Mouse (Mus musculus): ENCODE measurements around the gene Cyb561d2. TPM values are rescaled to one million over a fixed set of nuclear protein-coding genes. Genes with fewer than 3 reads are reported as not detected.
A peak's percentile ranks its signal among the peaks of the same experiment; 100 is the strongest.

The Cyb561d2 gene
- polyA plus RNA-seq, 1 experiment from 2014 or later: 22.9 TPM

DNA sequence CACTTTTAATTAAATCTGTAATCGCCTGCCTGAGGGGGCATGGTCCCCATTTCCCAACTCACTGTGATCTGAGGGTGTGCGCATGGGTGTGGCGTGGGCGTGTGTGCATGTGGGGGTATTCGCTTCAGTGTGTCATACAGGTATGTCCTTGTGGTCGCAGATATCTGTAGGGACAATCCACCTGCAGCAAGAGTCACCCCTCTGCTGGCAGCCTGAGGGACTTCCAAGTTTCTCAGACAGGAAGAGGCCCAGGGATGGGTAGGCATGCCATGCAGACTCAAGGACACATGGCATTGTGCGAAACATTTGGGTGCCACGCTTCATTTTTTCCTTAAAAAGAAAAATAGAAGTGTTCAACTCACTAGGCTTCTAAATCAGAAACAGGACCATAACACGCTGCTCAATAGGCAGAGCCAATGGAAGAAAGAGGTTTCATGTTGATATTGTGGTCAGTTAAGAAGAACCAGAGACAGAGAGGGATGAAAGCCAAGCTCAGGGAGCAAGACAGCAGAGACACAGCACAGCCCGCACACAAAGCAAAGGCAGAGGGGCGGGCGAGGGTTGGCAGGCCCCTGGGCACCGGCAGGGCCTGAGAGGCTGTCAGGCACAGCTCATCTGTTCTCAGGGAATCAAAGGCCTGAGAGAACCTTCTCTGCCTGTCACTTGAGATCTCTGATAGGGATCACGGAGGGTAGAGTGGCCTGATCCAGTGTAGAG is 31.5 kb downstream of the Cyb561d2 start:
- WGBS: 75% methylated on average over 14 of the region's 14 CpGs
- Histone ChIP-seq H3K4me1 (ENCODE audit: insufficient read depth) (no peaks in the 10 kb centered on the region), H3K4me3 (ENCODE audit: low read depth, low read length) (no peak overlapping the region), H3K27ac (ENCODE audit: low read depth) (no peak overlapping the region), H3K4me2 (no peak overlapping the region), H3K36me3 (ENCODE audit: insufficient read depth) (no peaks in the 10 kb centered on the region), H3K27me3 (ENCODE audit: insufficient read depth, low read length) (no peaks in the 10 kb centered on the region), H3K9me3 (ENCODE audit: low read depth, low read length) (no peaks in the 10 kb centered on the region), H3K9ac (no peak overlapping the region)
- no peak for ATAC-seq (ENCODE audit: insufficient read depth)
- 0 out of 2 replicates have a peak, but pooled peaks have one; percentile 3 for TF ChIP-seq CTCF (IDR thresholded peaks at IDR 0.05; ENCODE audit: low read depth)
- DNase-seq: no peak

DNA sequence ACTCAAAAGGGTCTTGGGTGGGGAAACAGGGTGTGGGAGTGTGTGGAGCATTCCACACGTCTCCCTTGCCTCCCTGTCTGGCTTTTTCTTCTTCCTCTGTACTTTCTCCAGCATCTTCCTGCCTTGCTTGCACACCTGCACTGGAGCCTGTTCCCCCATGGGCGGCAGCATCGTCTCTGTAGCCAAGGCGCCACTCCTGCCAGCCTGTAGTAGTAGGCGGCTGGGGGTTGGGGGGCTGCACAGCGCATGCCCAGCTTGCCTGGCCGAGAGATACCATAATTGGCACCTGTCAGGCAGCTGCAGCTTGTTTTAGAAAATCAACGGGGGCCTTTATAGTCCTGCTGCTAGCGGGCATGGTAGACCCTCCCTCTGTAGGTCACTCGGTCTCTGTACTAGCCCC is 33.7 kb downstream of the Cyb561d2 start:
- H3K4me1 ChIP-seq (ENCODE audit: insufficient read depth): 0 out of 2 replicates have a peak, but pooled peaks cover 3% of the 10 kb centered on the region
- no peaks in the 10 kb centered on the region for H3K36me3 ChIP-seq (ENCODE audit: insufficient read depth)
- no peak for TF ChIP-seq CTCF (IDR thresholded peaks at IDR 0.05; ENCODE audit: low read depth)
- H3K27ac ChIP-seq (ENCODE audit: low read depth): no peak overlapping the region
- DNase-seq: no peak
- H3K4me3 ChIP-seq (ENCODE audit: low read depth, low read length): no peak overlapping the region
- no peak overlapping the region for H3K9ac ChIP-seq
- 59% methylated on average over 10 of the region's 10 CpGs for WGBS
- no peaks in the 10 kb centered on the region; the same call in 1 of the 2 replicates for H3K27me3 ChIP-seq (ENCODE audit: insufficient read depth, low read length)
- no peak for ATAC-seq (ENCODE audit: insufficient read depth)
- H3K9me3 ChIP-seq (ENCODE audit: low read depth, low read length): no peaks in the 10 kb centered on the region
- no peak overlapping the region for H3K4me2 ChIP-seq

DNA sequence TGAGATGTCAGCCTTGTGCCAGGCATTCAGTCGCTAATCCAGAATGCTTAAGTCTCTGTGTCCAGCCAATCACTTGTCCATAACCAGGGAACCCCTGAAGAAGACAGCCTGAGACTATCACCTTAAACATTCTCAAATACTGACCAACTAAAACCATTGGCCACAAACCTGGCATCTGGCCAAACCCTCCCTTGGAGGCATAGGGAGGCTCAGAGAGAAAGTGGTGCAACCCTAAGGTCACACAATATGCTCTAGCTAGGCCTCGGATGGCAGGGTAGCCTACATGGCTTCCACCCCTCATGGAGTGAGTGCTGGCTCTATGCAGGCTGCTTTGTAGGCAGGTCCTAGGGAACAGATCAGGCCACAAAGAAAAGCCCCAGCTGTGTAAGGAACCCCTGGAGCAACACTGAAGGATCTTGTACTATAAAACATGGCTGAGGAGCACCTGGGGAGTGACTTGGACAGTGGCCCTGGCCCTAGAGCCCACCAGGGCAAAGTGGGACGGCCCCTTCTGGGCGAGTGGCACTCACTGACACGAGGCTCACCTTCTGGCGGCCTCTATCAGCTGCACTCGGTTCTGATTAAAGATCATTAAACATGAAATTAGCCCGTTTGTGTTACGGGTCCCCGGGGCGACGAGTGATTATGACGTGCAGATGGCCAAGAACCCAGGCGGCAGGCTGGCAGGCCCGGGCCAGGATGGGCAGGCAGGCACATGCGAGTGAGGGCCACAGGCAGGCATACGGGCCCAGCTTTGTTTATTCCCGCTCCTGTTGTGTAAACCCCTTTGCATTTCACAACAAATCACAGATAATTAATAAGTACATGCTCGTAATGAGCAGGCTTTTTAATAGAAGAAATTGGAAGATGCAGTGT is 37.1 kb downstream of the Cyb561d2 start:
- Histone ChIP-seq H3K27ac (ENCODE audit: low read depth) (no peak overlapping the region), H3K36me3 (ENCODE audit: insufficient read depth) (no peaks in the 10 kb centered on the region), H3K27me3 (ENCODE audit: insufficient read depth, low read length) (no peaks in the 10 kb centered on the region; the same call in 1 of the 2 replicates), H3K4me1 (ENCODE audit: insufficient read depth) (0 out of 2 replicates have a peak, but pooled peaks cover 3% of the 10 kb centered on the region), H3K9me3 (ENCODE audit: low read depth, low read length) (no peaks in the 10 kb centered on the region), H3K9ac (no peak overlapping the region), H3K4me3 (ENCODE audit: low read depth, low read length) (no peak overlapping the region), H3K4me2 (no peak overlapping the region)
- WGBS: 62% methylated on average over 19 of the region's 19 CpGs
- ATAC-seq (ENCODE audit: insufficient read depth): no peak
- peak; percentile 18 for DNase-seq
- TF ChIP-seq CTCF (IDR thresholded peaks at IDR 0.05; ENCODE audit: low read depth): no peak

DNA sequence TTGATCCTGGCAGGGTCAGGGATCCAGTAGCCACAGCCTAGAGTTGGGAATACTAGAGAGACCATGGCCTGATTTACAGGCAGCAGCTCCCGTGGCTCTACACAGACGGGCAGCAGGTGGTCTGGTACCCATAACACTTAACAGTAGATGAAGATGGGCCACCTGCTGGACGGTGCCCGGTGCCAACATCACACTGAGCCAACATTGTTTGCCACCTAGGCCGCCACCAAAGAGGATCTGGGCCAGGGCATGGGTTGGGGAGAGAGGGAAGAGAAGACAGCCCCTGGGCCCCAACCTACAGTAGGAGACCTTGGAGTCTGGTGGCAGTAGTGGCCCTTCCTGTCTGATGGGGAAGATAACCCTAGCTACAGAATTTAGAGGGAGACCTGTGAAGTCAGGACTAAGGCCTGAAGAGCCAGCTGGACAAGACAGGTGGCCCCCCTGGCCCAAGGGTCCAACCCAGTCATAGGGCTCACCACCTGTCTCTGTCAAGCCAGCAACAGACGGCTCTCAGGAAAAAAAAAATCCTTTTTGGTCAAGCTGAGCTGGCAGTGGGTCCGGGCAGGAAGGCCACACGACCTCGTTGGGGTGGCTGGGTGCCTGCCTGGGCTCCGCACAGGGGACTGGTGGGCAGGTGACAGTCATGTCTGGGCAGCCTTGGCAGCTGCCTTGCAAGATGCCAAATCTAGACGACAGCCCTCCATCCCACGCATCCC is 39.7 kb downstream of the Cyb561d2 start:
- H3K9me3 ChIP-seq (ENCODE audit: low read depth, low read length): no peaks in the 10 kb centered on the region
- 0 out of 2 replicates have a peak, but pooled peaks cover 3% of the 10 kb centered on the region for H3K4me1 ChIP-seq (ENCODE audit: insufficient read depth)
- no peak overlapping the region for H3K4me3 ChIP-seq (ENCODE audit: low read depth, low read length)
- no peak for TF ChIP-seq CTCF (IDR thresholded peaks at IDR 0.05; ENCODE audit: low read depth)
- no peak overlapping the region for H3K9ac ChIP-seq
- no peak overlapping the region for H3K27ac ChIP-seq (ENCODE audit: low read depth)
- no peak overlapping the region for H3K4me2 ChIP-seq
- 81% methylated on average over 12 of the region's 12 CpGs for WGBS
- no peaks in the 10 kb centered on the region for H3K36me3 ChIP-seq (ENCODE audit: insufficient read depth)
- H3K27me3 ChIP-seq (ENCODE audit: insufficient read depth, low read length): no peaks in the 10 kb centered on the region; the same call in 1 of the 2 replicates
- DNase-seq (no peak), ATAC-seq (ENCODE audit: insufficient read depth) (no peak)

DNA sequence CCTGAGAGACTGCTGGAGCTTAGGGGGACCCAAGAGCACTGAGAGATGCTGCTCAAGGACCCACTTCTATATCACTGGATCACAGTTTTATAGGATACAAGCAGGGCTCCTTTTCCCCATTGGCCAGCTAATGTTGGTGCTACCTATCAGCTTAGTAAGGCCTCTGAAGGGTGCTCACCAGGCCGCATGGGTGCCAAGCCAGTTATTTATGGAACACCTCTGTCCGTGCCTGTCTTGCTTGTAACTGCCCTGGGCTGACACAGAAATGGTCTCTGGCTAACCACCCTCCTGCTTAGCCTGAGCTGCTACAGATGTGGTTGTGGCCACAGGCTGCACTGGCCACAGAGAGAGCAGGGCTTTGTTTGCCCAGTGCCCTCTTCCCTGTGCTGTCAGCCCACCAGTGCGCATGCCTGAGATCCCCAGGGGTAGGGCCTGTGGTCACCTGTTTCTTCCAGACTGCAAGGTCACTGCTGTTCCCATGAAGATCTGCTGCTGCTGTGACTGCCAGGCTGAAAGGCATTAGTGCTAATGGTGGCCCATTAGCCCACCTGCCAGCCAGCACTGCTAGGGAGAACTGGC is 41.2 kb downstream of the Cyb561d2 start:
- Histone ChIP-seq H3K9me3 (ENCODE audit: low read depth, low read length) (no peaks in the 10 kb centered on the region), H3K36me3 (ENCODE audit: insufficient read depth) (no peaks in the 10 kb centered on the region), H3K27me3 (ENCODE audit: insufficient read depth, low read length) (no peaks in the 10 kb centered on the region; the same call in 1 of the 2 replicates), H3K4me3 (ENCODE audit: low read depth, low read length) (no peak overlapping the region), H3K4me1 (ENCODE audit: insufficient read depth) (0 out of 2 replicates have a peak, but pooled peaks cover 3% of the 10 kb centered on the region), H3K9ac (no peak overlapping the region), H3K4me2 (no peak overlapping the region), H3K27ac (ENCODE audit: low read depth) (no peak overlapping the region)
- ATAC-seq (ENCODE audit: insufficient read depth) (no peak), DNase-seq (no peak)
- TF ChIP-seq CTCF (IDR thresholded peaks at IDR 0.05; ENCODE audit: low read depth): no peak
- 75% methylated on average over 3 of the region's 3 CpGs for WGBS

DNA sequence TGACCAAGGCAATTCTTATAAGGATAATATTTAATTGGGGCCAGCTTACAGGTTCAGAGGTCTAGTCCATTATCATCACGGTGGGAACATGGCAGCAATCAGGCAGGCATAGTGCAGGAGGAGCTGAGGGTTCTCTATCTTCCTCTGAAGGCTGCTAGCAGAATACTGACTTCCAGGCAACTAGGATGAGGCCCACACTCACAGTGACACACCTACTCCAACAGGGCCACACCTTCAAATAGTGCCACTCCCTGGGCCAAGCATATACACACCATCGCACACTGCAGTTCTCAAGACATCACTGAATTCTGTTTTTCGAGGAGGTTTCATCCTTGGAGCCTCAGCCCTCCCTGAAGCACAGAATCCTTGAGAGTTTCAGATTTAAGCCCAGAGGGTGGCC is 45.6 kb downstream of the Cyb561d2 start:
- H3K4me3 ChIP-seq (ENCODE audit: low read depth, low read length): no peak overlapping the region

More for the DNA sequence above, 45.6 kb downstream of the Cyb561d2 start:
- DNase-seq (no peak), ATAC-seq (ENCODE audit: insufficient read depth) (no peak)
- Histone ChIP-seq H3K27ac (ENCODE audit: low read depth) (no peak overlapping the region), H3K9me3 (ENCODE audit: low read depth, low read length) (no peaks in the 10 kb centered on the region), H3K9ac (no peak overlapping the region), H3K36me3 (ENCODE audit: insufficient read depth) (no peaks in the 10 kb centered on the region), H3K27me3 (ENCODE audit: insufficient read depth, low read length) (no peaks in the 10 kb centered on the region), H3K4me1 (ENCODE audit: insufficient read depth) (no peaks in the 10 kb centered on the region), H3K4me2 (no peak overlapping the region)
- 73% methylated on average over 3 of the region's 3 CpGs for WGBS
- TF ChIP-seq CTCF (IDR thresholded peaks at IDR 0.05; ENCODE audit: low read depth): no peak
